Mouse (Mus musculus) bone marrow macrophage, adult 2 months (primary cell): Measurements from ENCODE around the gene 4930469K13Rik. TPM values are rescaled to one million over a fixed set of nuclear protein-coding genes. Genes with fewer than 3 reads are reported as not detected.

Experiments
- H3K27ac ChIP-seq: 2 replicates; pipeline ENCODE4 v1.5.1; 2012; ENCODE audit warnings: low read depth, low read length; ENCODE audit not compliant: insufficient read depth
- H3K4me1 ChIP-seq: 2 replicates; pipeline ENCODE4 v1.6.1; 2012; ENCODE audit warnings: low read length; ENCODE audit not compliant: control insufficient read depth, insufficient read depth
- H3K4me3 ChIP-seq: 2 replicates; pipeline ENCODE4 v1.5.1; 2012; ENCODE audit warnings: mild to moderate bottlenecking, low read length, moderate library complexity; ENCODE audit not compliant: insufficient read depth
- CTCF ChIP-seq: IDR thresholded peaks from 2 replicates; pipeline ENCODE4 v1.5.1; 2012; ENCODE audit warnings: low read depth, mild to moderate bottlenecking, low read length, moderate library complexity
- POLR2A ChIP-seq: IDR thresholded peaks from 2 replicates; pipeline ENCODE4 v1.6.1; 2012; ENCODE audit warnings: mild to moderate bottlenecking, low read depth, low read length, borderline replicate concordance
- polyA plus RNA-seq: library from polyadenylated mRNA; stranded (reverse); fragments of >200 nt; gene quantifications from 2 replicates; pipeline ENCODE4 v1.2.4, GENCODE M21; 2012; ENCODE audit not compliant: missing spikeins, insufficient read depth, insufficient read length

The 4930469K13Rik gene
- polyA plus RNA-seq, 1 experiment, result not detected

- peaks cover 12% of the 10 kb centered on the region for H3K4me1 ChIP-seq
- TF ChIP-seq CTCF (peak; percentile 35; the same call in 1 of the 2 replicates), POLR2A (no peak)
- H3K4me3 ChIP-seq, result no peak overlapping the region
- H3K27ac ChIP-seq, result no peak overlapping the region
These were observed 164.1 kb downstream of the 4930469K13Rik start for GRCm38 (mm10) chr11:33934286-33934685.

- Histone ChIP-seq H3K27ac (peak overlapping the region; percentile 74), H3K4me1 (peaks cover 12% of the 10 kb centered on the region), H3K4me3 (peak overlapping the region; percentile 39)
- no peak for TF ChIP-seq CTCF
- no peak for TF ChIP-seq POLR2A
These were observed 165.8 kb downstream of the 4930469K13Rik start for GRCm38 (mm10) chr11:33932386-33933111.

- TF ChIP-seq POLR2A, result no peak
- TF ChIP-seq CTCF, result no peak
- Histone ChIP-seq H3K4me1 (peaks cover 12% of the 10 kb centered on the region), H3K27ac (peak overlapping the region; percentile 74), H3K4me3 (peak overlapping the region; percentile 39)
These were observed 166.4 kb downstream of the 4930469K13Rik start for GRCm38 (mm10) chr11:33931836-33932385.

GRCm38 (mm10) chr11:33929412-33929811 is 168.9 kb downstream of the 4930469K13Rik start:
- peaks cover 12% of the 10 kb centered on the region for H3K4me1 ChIP-seq
- H3K4me3 ChIP-seq, result no peak overlapping the region
- TF ChIP-seq CTCF (no peak), POLR2A (no peak)
- H3K27ac ChIP-seq, result no peak overlapping the region

- TF ChIP-seq POLR2A (no peak), CTCF (no peak)
- Histone ChIP-seq H3K4me1 (peaks cover 12% of the 10 kb centered on the region), H3K27ac (no peak overlapping the region), H3K4me3 (no peak overlapping the region)
These were observed 169.7 kb downstream of the 4930469K13Rik start for GRCm38 (mm10) chr11:33928658-33929057.

- Histone ChIP-seq H3K4me3 (no peak overlapping the region), H3K27ac (no peak overlapping the region), H3K4me1 (peaks cover 10% of the 10 kb centered on the region)
- TF ChIP-seq POLR2A (no peak), CTCF (no peak)
These were observed 170.5 kb downstream of the 4930469K13Rik start for GRCm38 (mm10) chr11:33927836-33928235.

- no peak overlapping the region for H3K4me3 ChIP-seq
- peaks cover 7% of the 10 kb centered on the region for H3K4me1 ChIP-seq
- TF ChIP-seq CTCF, result no peak
- TF ChIP-seq POLR2A, result no peak
- H3K27ac ChIP-seq, result no peak overlapping the region
These were observed 171.0 kb downstream of the 4930469K13Rik start for GRCm38 (mm10) chr11:33927321-33927720.

GRCm38 (mm10) chr11:33926551-33926950 is 171.8 kb downstream of the 4930469K13Rik start:
- no peak for TF ChIP-seq POLR2A
- no peak for TF ChIP-seq CTCF
- Histone ChIP-seq H3K4me1 (peaks cover 3% of the 10 kb centered on the region; the same call in 1 of the 2 replicates), H3K27ac (no peak overlapping the region), H3K4me3 (no peak overlapping the region)

GRCm38 (mm10) chr11:33925778-33926177 is 172.6 kb downstream of the 4930469K13Rik start:
- Histone ChIP-seq H3K27ac (no peak overlapping the region), H3K4me1 (no peaks in the 10 kb centered on the region), H3K4me3 (no peak overlapping the region)
- TF ChIP-seq CTCF (no peak), POLR2A (no peak)

Other genes with a start within 250 kb of the 4930469K13Rik start
- gene Kcnmb1, start 135.5 kb downstream of the 4930469K13Rik start, polyA plus RNA-seq, result not detected in 2 replicates
- gene Kcnip1, start 105.4 kb downstream of the 4930469K13Rik start, polyA plus RNA-seq, result not detected in 2 replicates
- gene Lcp2, start 51.6 kb downstream of the 4930469K13Rik start, polyA plus RNA-seq, result 96.8 and 118 TPM in 2 replicates
- gene Foxi1, start 109.5 kb upstream of the 4930469K13Rik start, polyA plus RNA-seq, result not detected in 2 replicates
- gene Fam196b, start 216.3 kb upstream of the 4930469K13Rik start, polyA plus RNA-seq, result not detected in 2 replicates